Mouse (Mus musculus) stomach, postnatal 0 days (tissue): ENCODE results near the gene B3galnt1.

Experiments used
- CTCF ChIP-seq: IDR thresholded peaks from 2 replicates; pipeline ENCODE4 v1.5.1; 2016; ENCODE audit warnings: antibody characterized with exemption, low read depth, mild to moderate bottlenecking, moderate library complexity
- EP300 ChIP-seq: optimal IDR thresholded peaks from 2 replicates; pipeline ENCODE3; 2016; ENCODE audit warnings: antibody characterized with exemption

- TF ChIP-seq CTCF (peak; percentile 61), EP300 (no peak)
Measured at GRCm38 (mm10) chr3:69598261-69599165, at the start of gene B3galnt1.
